Mouse (Mus musculus): Measurements from ENCODE around the gene Inpp5a.
A peak's percentile ranks its signal among the peaks of the same experiment; 100 is the strongest.

Inpp5a gene

DNA sequence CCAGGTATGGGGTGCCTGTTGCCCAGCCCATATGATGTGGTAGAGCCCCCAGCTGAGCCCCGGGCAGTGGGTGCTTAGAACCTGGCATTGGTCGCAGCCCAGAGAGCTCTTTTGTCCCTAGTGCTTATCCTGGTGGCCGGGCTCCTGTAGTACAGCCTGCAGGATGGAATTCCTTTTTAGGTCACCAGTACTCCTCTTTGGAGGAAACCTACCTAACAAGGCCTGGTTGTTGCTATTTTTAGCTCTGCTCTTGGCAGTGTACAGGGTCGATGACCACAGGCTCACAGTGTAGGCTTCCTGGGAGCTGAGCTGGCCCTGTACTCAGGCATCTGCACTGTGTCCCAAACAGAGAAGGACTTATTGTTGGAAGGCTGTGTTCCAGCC, 79.0 kb downstream of the Inpp5a start:
- peak; percentile 70 for ATAC-seq (ENCODE audit: insufficient number of reproducible peaks, low FRiP score, low TSS enrichment)

DNA sequence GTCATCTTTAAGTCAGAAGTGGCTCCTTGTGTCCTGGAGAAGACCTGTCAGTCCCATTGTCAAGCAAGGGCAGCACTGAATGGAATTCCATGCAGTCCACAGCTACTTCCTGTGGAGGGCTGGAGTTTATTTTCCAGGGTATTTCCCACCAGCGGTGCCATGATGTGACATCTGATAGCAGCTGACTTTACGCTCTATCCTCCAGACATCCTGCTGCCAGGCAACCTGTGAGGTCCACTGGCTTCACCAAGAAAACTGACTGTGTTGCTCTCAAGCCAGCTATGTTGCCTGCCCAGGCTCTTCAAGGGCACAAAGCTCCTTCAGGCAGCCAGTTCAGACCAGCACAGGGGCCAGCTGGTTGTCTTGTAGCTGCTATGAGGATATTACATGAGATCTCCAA, 79.5 kb downstream of the Inpp5a start:
- no peak for ATAC-seq (ENCODE audit: insufficient number of reproducible peaks, low FRiP score, low TSS enrichment)

DNA sequence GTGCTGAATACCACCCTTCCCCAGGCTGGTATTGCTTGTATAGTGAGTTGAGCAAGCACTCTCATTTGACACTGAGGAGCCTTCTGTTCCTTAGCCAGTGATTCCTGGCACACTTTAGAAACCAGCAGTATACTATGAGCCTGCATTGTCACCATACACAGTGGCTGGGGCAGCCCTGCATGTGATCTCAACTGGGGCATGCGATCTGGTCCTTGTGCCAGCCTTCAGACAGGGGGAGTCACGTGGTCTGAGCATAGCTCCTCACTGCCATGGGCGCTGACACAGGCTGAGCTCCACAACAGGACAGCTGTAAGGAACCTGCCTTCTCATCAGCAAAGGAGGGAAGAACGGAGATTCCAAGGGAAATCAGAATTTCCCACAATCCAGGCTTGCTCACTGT, 80.5 kb downstream of the Inpp5a start:
- ATAC-seq (ENCODE audit: insufficient number of reproducible peaks, low FRiP score, low TSS enrichment), result no peak

DNA sequence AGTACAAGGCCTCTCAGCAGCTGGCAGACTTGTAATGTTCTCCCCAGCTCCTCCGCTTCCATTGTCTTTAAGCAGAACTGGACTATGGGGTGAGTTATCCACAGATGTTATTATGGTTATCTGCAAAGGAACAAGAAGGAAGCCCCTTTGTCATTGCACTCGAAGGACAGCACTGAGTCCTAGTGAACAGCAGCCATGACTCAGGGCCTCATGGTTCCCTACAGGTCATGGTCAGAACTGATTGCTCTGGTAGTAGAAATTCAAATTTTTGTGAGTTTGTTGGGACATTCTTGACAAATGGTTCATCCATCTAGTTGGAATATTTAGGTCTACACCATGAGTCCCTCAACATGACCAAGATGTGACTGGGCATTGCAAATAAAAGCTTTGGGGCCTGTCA, 81.6 kb downstream of the Inpp5a start:
- no peak for ATAC-seq (ENCODE audit: insufficient number of reproducible peaks, low FRiP score, low TSS enrichment)

DNA sequence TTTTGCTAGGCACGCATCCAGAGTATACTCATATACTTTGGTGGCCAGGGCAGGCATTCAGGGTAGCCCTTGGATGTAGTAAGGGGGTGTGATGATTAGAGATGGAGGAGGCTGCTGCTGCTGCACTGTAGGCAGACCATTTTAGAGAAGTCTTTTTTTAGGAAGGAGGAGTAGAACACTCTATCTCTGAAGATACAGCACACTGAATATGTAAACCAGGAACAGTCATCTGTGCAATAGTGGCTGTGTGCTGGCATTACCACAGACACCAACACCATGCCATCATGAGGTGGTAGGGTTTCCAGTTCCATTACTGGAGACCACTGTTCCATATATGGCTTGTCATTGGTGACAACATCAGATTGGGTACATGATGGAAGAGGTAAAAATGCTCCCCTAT, 83.1 kb downstream of the Inpp5a start:
- no peak for ATAC-seq (ENCODE audit: insufficient number of reproducible peaks, low FRiP score, low TSS enrichment)

DNA sequence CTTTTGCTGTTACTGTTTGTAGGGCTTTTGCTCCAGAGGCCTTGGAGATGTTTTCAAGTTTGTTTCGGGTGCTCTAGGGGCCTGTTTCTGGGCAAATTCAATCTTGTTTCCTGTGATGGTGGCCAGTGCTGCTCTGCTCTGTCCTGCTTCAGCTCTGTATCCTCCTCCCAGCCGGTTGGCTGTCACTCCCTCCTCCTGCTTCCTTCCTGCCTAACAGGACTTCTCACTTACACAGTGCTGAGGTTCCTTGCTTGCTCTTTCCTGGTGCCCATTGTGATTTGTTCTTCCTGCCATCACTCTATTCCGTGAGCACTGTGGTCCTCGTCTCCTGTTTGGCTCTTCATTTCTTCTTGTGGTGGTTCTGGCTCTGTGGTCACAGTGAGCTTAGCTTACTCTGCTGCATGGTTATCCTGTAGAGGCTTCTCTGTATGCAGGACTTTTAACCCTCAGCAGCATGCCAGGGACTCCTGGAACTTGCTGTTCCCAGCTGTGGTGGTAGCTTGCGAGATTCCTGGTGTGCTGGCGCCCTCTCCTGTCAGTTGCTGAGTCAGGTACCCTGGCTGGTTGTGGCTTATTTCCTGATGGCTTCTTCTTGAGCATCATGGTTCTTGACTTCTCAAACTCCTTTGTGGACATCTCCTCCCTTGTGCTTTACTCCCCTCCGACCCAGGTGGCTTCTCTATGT, 84.1 kb downstream of the Inpp5a start:
- peak; percentile 42; the same call in 1 of the 2 replicates for ATAC-seq (ENCODE audit: insufficient number of reproducible peaks, low FRiP score, low TSS enrichment)

DNA sequence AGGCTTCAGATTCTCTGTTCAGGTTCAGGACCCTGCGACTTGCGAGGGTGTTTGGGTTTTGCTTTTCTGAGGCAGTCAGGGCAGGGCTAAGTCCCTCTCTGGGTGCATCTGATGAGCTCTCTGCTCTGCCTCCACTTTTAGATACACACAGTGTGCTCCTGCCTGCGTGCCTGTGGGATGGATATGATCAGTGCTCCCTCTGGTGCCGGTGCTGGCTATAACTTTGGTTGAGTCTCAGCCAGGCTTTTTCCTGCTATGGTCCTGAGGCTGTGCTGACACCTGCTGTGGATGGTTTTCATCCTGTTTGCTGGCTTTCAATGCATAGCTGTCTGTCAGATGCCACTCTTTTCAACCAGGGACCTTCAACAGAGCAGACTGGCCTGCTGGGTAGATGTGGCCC, 87.0 kb downstream of the Inpp5a start:
- peak; percentile 41 for ATAC-seq (ENCODE audit: insufficient number of reproducible peaks, low FRiP score, low TSS enrichment)

DNA sequence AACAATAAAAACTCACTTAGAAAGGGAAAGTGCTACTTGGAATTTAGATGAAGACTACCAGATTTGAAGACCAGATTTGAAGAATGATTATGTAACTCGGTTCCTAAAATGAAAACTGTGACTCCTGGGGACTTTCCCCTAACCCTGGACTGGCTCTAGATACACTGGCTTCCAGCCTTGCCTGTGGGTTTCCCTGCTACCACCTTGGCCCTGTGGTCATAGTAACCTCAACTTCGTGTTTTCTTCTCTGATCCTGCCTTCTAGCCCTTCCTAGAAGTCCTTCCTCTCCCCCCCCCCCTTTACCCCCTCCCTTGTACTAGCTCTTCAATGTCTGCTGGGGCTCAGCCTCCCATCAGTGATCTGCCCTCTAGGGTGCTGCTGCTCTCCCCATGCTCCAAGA, 87.8 kb downstream of the Inpp5a start:
- ATAC-seq (ENCODE audit: insufficient number of reproducible peaks, low FRiP score, low TSS enrichment), result no peak

DNA sequence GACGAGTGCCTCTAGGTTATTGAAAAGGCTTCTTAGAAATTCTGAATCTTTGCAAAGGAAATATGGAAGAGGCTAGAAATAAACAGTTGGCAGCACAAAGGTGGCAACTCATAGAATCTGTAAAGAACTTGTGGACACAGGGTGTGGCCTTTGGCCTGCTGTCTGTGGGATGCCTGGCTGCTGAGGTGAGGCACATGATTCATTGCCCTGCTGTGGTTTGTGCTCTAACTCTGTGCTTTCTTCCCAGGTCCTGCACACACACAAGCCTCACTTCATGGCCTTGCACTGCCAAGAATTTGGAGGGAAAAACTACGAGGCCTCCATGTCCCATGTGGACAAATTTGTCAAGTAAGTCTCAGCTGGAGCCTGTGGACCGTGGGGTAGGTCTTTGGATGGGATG, 88.8 kb downstream of the Inpp5a start:
- no peak for ATAC-seq (ENCODE audit: insufficient number of reproducible peaks, low FRiP score, low TSS enrichment)

DNA sequence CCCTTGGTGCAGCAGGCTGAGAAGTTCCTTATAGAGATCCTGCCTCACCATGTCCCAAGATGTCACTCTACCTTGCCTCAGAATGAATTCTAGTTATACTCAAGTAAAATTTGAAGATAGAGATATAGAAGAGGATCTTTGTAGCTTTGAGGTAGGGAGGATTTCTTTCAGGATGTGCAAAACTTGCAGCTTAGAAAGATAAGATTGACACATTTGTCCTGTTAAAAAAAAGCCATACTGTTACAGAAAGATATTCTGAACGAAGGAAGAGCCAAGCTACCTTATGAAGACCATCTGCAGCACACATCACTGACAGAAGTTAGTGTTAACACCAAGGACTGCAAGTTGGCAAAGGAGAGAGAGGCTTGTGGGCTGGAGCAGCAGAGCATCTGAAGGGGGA, 90.2 kb downstream of the Inpp5a start:
- no peak for ATAC-seq (ENCODE audit: insufficient number of reproducible peaks, low FRiP score, low TSS enrichment)

DNA sequence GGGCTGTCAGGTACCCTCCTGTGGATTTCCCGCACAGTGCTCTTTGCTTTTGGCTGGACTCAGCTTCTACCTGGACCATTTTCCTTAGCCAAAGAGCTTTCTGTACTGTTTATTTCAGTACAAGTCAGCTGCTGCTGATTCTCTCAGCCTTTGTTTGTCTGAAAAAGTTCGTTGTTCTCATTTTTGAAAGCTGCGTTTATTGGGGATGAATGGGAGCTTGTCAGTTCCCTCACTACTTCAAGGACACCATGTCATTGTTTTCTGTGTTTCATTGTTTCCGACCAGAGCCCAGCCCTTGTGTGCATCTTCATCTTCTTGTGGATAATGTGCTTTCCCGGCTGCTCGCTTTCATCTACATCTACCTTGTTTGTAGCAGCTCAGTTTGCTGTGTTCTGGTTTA, 90.7 kb downstream of the Inpp5a start:
- ATAC-seq (ENCODE audit: insufficient number of reproducible peaks, low FRiP score, low TSS enrichment), result no peak

DNA sequence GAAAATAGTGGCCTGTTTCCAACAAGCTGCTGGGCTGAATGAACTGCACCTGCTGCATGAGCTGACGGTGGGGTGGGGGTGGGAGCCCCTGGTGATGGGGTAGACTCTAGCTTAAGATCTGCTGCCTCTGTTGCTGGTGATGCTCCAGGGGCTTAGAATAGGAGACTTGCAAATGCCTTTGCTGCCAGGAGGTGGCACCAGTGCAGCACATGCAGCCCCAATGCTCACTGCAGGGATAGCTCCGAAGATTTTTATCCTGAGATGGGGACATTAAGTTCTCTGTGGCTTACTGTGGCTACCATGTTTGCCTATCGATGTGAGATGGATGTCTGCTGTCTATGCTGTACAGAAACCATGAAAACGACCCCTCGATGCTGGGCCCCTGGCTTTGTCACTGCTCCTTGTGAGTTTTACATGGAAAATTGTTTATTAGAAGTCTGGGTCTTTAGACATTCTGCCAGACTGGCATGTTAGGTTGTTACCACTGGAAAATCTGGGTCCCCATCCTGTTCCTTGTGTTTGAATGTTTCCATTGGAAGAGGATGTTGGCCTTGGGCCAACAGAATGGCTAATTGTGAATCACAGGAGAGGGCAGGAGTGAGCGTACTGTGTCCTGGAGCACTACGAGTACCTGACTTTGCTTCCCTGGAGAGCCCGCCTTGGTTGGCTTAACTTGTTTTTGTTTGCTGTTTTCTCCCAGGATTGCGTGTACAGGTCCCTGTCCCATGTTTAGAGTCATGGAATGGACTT, 95.5 kb downstream of the Inpp5a start:
- no peak for ATAC-seq (ENCODE audit: insufficient number of reproducible peaks, low FRiP score, low TSS enrichment)

DNA sequence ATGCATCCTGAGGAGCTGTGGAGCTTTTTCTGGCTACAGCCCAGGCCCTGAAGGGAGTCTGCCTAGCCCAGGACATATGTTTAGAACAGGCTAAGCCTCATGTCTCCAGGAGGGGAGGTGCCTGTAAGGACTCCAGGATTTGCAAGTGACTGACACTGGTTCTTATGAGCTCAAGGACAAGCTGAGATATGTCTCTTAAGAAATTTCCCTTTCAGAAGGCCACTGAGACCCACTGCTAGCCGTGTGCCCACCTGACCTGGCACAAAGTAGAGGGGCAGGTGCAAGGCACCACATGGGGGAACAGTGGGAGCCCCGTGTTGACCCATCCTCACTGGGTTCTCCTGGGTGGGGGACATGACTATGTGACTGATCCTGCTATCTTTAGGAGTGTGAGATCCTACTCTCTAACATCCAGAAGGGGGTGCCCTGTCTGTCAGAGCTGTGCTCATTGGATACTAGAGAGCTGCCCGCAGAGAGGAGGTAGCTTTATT, 100.9 kb downstream of the Inpp5a start:
- ATAC-seq (ENCODE audit: insufficient number of reproducible peaks, low FRiP score, low TSS enrichment), result peak; percentile 55; the same call in 1 of the 2 replicates

DNA sequence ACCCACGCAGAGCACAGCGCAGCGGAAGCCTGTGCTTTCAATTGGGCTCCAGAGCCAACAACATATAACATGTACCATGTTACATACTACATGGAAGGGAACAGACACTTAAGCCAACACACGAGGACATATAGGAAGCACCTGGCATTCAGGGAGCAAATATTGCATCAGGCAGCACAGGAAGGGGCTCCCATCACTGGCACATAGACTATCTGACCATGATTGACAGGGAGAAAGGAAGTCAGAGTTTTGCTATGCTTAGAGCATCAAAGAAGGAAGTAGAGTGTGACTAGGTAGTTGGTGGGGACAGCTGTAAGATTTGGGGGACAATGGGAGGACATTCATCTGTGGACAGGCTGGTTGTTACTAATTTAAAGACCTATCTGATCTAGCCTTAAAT, 103.4 kb downstream of the Inpp5a start:
- ATAC-seq (ENCODE audit: insufficient number of reproducible peaks, low FRiP score, low TSS enrichment), result no peak

DNA sequence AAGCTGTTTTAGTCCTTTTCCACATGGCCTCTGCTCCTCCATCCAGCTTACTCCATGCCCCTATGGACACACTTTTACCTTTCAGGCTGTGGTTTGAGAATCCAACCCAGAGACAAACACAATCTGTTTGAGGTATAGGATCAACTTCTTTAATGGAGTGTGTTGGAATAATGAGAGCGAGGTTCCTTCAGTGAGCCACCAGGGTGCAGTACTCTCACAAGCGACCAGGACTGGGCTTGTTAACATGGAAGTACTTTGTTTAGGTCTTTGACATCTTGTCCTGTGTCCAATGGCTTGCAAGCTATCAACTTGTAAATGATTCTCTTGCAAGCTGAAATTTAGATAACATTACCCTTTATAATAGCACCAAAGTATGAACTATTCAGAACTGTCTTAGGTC, 104.0 kb downstream of the Inpp5a start:
- no peak for ATAC-seq (ENCODE audit: insufficient number of reproducible peaks, low FRiP score, low TSS enrichment)

DNA sequence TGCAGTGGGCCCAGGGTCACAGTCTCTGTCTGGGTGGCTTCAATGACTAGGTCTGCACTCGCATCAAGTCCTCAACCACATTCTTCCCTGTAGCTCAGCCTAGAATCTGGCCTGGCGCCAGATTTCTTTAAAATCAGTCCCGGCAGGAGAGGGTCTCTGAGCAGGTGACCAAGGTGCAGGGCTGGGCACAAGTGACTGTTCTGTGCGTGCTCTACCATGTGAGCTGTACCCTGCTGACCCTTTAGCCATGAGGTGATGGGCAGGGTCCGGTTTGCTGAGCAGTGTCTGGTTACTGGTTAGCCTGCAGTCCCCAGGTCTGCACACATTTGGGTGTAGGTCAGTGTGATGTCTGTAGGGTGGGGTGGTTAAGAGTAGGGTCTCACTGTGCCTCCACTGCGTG, 106.9 kb downstream of the Inpp5a start:
- ATAC-seq (ENCODE audit: insufficient number of reproducible peaks, low FRiP score, low TSS enrichment), result no peak

DNA sequence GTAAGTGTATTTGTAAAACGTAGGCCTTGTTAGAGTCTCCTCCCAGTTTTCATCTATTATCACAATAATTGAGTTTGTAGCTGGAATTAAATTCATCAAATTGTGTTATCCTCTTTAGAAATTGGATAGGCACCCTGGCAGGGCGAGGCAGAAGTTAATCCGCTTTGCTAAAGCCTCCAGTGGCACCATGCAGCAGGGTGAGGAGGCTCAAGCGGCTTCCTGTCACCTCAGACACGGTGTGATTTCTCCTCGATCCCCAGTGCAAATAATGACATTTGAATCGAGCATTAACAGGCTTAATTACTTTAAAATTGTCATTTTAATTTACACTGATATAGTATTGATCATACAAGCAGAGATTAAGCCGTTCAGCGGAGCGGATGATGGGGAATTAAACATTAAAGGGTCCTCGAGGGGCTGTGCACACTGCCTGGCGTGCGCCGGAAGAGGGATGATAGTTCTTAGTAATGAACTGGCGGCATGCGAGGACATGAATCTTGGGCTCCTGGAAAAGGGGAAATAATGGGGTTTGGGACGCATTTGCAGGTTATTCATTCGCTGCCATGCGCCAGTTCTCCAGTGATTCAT, 109.2 kb downstream of the Inpp5a start:
- ATAC-seq (ENCODE audit: insufficient number of reproducible peaks, low FRiP score, low TSS enrichment), result no peak

DNA sequence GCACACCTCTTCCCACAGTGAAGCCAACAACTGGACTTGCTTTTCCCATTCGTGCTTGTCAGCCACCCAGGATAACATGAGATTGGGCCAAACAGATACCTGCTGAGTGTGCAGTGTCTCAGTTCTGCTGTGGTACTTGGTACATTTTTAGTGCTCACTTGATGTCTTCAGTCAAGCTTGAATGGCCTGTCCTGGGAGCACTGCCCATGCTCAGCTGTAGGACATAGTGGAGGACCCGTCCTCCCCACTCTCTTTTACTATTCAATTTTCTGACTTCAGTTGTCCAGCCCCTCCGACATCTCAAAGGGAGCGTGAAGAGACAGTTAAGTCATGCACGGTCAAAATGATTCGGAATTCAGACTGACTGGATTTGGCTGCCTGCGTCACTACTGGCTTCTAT, 115.2 kb downstream of the Inpp5a start:
- ATAC-seq (ENCODE audit: insufficient number of reproducible peaks, low FRiP score, low TSS enrichment), result no peak

DNA sequence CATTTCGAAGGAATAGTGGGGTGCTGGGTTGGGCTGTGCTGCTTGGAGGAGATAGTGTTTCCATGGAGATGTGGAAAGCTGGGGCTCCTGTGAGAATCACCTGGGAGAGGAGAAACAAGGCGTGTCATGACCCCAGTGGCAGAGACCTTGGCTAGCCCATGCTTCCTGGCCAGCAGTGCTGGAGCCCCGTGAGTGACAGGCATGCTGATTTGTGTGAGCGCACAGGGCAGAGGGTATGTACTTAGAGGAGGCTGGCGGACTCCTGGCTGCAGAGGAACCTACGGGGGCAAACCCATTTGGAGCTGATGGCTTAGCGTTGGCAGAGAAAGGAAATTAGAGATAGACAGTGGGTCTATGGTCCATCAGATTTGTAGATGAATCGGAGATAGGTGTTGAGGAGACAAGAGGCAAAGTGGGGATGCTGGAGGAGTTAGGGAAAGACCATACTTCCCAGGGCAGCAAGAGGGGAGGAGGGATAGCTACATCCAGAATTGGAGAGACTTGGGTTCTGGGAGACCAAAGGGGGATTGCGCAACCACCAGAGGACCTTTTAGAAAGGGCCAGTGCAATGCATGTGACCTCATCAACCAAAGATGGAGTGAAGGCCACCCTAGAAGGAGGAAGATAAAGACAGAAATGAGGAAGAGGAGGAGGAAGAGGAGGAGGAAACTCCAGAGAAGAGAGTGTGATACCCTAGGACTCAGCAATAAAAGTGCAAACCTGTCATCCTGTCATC, 117.9 kb downstream of the Inpp5a start:
- ATAC-seq (ENCODE audit: insufficient number of reproducible peaks, low FRiP score, low TSS enrichment), result no peak

DNA sequence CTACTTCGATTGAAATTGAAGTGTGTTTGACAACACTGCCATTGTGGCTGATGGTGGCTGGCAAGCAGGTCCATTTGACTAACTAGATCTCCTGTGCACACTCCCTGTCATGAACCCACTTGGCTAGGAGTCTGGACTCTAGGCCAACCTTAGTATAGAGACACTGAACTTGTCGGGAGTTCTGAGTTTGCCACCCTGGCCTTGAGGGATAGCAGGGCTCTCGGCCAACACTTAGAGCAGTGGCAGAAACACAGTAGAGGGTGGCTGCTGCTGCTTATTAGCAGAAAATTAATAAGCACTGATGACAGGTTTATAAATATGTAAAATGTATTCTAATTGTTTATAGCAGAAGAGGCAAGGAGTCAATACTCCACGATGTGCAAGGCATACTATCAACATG, 120.0 kb downstream of the Inpp5a start:
- ATAC-seq (ENCODE audit: insufficient number of reproducible peaks, low FRiP score, low TSS enrichment), result no peak
